Mouse (Mus musculus) stomach, embryonic 15.5 days (tissue): ENCODE results near the gene Inpp5a. TPM values are rescaled to one million over a fixed set of nuclear protein-coding genes. Genes with fewer than 3 reads are reported as not detected.
A peak's percentile ranks its signal among the peaks of the same experiment; 100 is the strongest.
"Not testable (repeated sequence)": the region's sequence is repeated elsewhere in the genome, so short reads cannot be mapped to it uniquely, and the experiment has no call there.

Experiments
- ATAC-seq: fragments of 200-750 bp; cut with Nextera tagmentation; 2 replicates; pipeline ENCODE4 v1.8.0; 2017; ENCODE audit warnings: low read depth, moderate number of reproducible peaks, moderate TSS enrichment; ENCODE audit not compliant: insufficient read depth, low FRiP score
- H3K27ac ChIP-seq: fragments of 300-500 bp; sonication (generic); 2 replicates; pipeline ENCODE4 v1.5.1; 2015; ENCODE audit warnings: mild to moderate bottlenecking, inconsistent platforms
- H3K27me3 ChIP-seq: fragments of 300-500 bp; sonication (generic); replicated peaks from 2 replicates; pipeline ENCODE4 v1.6.1; 2015; ENCODE audit warnings: inconsistent platforms
- H3K36me3 ChIP-seq: fragments of 300-500 bp; sonication (generic); 2 replicates; pipeline ENCODE4 v1.6.1; 2015; ENCODE audit warnings: inconsistent platforms
- H3K4me1 ChIP-seq: fragments of 300-500 bp; sonication (generic); 2 replicates; pipeline ENCODE4 v1.6.1; 2015; ENCODE audit warnings: inconsistent platforms
- H3K4me2 ChIP-seq: fragments of 300-500 bp; sonication (generic); 2 replicates; pipeline ENCODE4 v1.6.1; 2015; ENCODE audit warnings: mild to moderate bottlenecking, inconsistent platforms
- H3K4me3 ChIP-seq: fragments of 300-500 bp; sonication (generic); replicated peaks from 2 replicates; pipeline ENCODE4 v1.5.1; 2015; ENCODE audit warnings: inconsistent platforms
- H3K9ac ChIP-seq: fragments of 300-500 bp; sonication (generic); 2 replicates; pipeline ENCODE4 v1.6.1; 2015; ENCODE audit warnings: inconsistent platforms
- H3K9me3 ChIP-seq: fragments of 300-500 bp; sonication (generic); 2 replicates; pipeline ENCODE4 v1.6.1; 2016; ENCODE audit warnings: inconsistent platforms
- WGBS: fragments of 180-500 bp; shearing (Covaris S2); methylation state at CpG from one replicate; pipeline ENCODE4 v1.1.7; 2015; 5-methylcytosine and 5-hydroxymethylcytosine counted together
- polyA plus RNA-seq: library from polyadenylated mRNA; unstranded; fragments of >200 nt; fragmentation: Nextera tagmentation; extraction: Ambion mirVana; gene quantifications from 2 replicates; pipeline ENCODE4 v1.2.1, GENCODE M21; 2015

Inpp5a gene
- polyA plus RNA-seq, 1 experiment from 2014 or later = 35.0 TPM

DNA sequence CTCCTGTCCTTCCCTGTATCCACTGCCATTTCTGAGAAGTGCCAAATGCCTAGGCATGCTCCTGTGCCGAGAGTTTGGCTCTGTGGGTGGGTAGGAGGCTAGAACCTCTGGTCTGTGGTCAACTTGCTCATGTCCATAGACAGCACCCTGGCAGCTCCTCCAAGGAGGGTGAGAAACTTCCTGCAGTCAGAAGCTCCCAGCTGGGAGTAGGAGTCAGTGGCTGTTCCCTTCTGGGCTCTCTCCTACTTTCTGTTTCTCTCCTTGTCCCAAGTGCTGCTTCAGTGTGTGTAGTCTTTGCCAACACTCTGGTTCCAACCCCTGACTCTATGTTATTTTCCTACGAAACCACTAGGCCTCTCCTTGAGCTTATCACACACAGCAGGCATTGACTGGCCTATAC lies 17.7 kb downstream of the Inpp5a start:
- H3K4me1 ChIP-seq = peaks cover 18% of the 10 kb centered on the region; the same call in 1 of the 2 replicates
- no peaks in the 10 kb centered on the region for H3K27me3 ChIP-seq
- H3K27ac ChIP-seq = no peak overlapping the region
- no peak overlapping the region for H3K4me3 ChIP-seq
- no peak overlapping the region for H3K9ac ChIP-seq
- H3K4me2 ChIP-seq = no peak overlapping the region
- ATAC-seq = no peak
- 91% methylated on average over 2 of the region's 2 CpGs for WGBS
- H3K36me3 ChIP-seq = 0 out of 2 replicates have a peak, but pooled peaks cover 5% of the 10 kb centered on the region
- no peaks in the 10 kb centered on the region for H3K9me3 ChIP-seq

DNA sequence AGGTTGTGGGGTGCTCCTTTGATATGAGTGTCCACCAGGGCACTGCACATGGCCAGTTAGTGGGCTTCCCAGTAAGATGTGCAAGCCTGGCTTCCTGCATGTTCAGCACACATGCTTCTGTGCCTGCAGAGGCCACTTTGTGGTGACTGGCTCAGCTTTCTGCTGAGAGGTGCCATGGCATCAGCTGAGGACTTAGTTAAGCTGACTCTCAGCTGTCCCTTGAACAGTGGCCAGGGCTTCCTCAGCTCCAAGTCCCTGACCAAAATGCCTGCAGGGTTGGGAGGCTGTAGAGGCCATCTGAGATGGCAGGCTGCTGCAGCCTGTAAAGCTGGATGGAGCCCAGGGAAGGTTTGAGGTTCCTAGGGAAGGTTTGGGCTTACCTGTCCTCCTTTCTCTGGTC lies 19.1 kb downstream of the Inpp5a start:
- Histone ChIP-seq H3K9ac (no peak overlapping the region), H3K27ac (no peak overlapping the region), H3K36me3 (0 out of 2 replicates have a peak, but pooled peaks cover 5% of the 10 kb centered on the region), H3K4me1 (peaks cover 29% of the 10 kb centered on the region; the same call in 1 of the 2 replicates), H3K4me2 (no peak overlapping the region), H3K27me3 (no peaks in the 10 kb centered on the region), H3K4me3 (no peak overlapping the region), H3K9me3 (no peaks in the 10 kb centered on the region)
- ATAC-seq = no peak

GRCm38 (mm10) chr7:139409903-139410302 lies 21.0 kb downstream of the Inpp5a start:
- peaks cover 35% of the 10 kb centered on the region for H3K4me1 ChIP-seq
- 0 out of 2 replicates have a peak, but pooled peaks cover 5% of the 10 kb centered on the region for H3K36me3 ChIP-seq
- no peak overlapping the region for H3K4me2 ChIP-seq
- H3K27me3 ChIP-seq = no peaks in the 10 kb centered on the region
- 73% methylated on average over 5 of the region's 5 CpGs for WGBS
- no peak overlapping the region for H3K9ac ChIP-seq
- no peak overlapping the region for H3K27ac ChIP-seq
- ATAC-seq = no peak
- H3K4me3 ChIP-seq = no peak overlapping the region
- no peaks in the 10 kb centered on the region for H3K9me3 ChIP-seq

DNA sequence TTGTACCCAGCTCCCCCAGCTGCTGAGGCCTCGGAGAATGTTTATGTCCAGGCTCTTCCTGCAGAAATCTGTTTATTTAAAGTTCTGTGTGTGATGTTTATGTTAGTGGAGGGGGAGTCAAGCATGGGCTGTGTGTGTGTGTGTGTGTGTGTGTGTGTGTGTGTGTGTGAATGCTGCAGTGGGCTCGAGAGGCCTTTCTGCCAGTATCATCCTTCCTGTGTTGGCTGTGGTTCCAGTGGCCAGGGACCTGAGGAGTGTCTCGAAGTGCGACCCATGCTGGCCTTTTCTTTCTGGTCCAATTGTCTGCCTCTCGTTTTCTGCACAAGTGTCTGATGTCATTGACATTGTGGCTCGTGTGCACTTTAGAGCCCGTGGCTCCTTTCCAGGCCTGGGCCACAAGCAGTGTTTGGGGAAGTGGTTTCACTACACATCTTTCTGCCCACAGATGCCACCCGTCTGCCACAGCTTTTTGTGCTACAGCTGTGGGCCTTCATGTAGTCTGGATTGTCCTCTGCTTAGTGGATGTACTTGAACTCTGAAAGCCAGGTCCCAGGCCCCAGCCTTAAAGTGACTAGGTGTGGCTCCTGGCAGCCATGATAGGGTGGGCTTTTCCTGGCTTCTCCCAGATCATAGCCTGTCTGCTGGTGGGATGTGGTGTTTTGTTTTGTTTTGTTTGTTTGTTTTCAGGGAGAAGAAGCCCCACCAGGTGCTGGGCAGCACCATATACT lies 23.5 kb downstream of the Inpp5a start:
- Histone ChIP-seq H3K9me3 (no peaks in the 10 kb centered on the region), H3K4me1 (peaks cover 39% of the 10 kb centered on the region), H3K4me2 (no peak overlapping the region), H3K4me3 (no peak overlapping the region), H3K9ac (no peak overlapping the region), H3K36me3 (no peaks in the 10 kb centered on the region), H3K27me3 (no peaks in the 10 kb centered on the region), H3K27ac (peak overlapping the region; percentile 67)
- ATAC-seq = no peak; the same call in 1 of the 2 replicates
- WGBS = 27% methylated on average over 8 of the region's 8 CpGs

- 0 out of 2 replicates have a peak overlapping the region, but pooled peaks have one; percentile 67 for H3K27ac ChIP-seq
- 47% methylated on average over 3 of the region's 3 CpGs for WGBS
- H3K27me3 ChIP-seq = no peaks in the 10 kb centered on the region
- no peak overlapping the region for H3K9ac ChIP-seq
- H3K4me3 ChIP-seq = no peak overlapping the region
- H3K4me1 ChIP-seq = peaks cover 34% of the 10 kb centered on the region
- H3K4me2 ChIP-seq = no peak overlapping the region
- H3K36me3 ChIP-seq = no peaks in the 10 kb centered on the region
- no peaks in the 10 kb centered on the region for H3K9me3 ChIP-seq
- ATAC-seq = no peak
Measured at GRCm38 (mm10) chr7:139413400-139413799, 24.5 kb downstream of the Inpp5a start.

DNA sequence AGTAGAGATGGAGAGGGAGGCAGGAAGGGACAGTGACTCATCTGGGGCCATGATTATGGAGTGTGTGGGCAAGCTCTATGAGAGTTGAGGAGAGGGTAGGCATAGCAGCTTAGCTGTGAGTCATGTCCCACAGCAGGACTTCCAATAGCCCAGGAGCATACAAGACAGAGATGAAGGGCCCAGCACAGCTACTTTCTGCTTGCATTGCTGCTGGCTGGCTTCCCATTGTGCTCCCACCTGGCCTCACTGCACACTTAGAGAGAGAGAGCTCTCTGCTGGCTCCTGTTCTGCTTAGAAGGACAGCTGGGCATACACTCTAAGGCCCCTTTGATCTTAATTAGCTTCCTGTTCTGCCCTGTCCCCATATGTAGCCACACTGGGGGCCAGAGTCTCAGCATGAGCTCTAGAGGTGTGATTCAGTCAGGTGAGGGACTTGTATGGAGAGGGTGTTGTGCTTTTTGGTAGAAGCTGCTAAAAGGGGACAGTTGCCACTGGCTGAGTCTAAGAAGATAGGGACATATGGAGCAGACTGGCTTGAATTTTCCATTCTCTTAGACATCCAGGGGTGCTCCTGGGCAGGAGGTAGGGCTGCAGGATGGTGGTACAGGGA lies 26.8 kb downstream of the Inpp5a start:
- H3K36me3 ChIP-seq = no peaks in the 10 kb centered on the region

GRCm38 (mm10) chr7:139418371-139418770 lies 29.5 kb downstream of the Inpp5a start:
- no peak overlapping the region for H3K27ac ChIP-seq
- no peak overlapping the region for H3K9ac ChIP-seq
- no peak overlapping the region for H3K4me2 ChIP-seq
- no peak overlapping the region for H3K4me3 ChIP-seq
- ATAC-seq = no peak
- no peaks in the 10 kb centered on the region for H3K9me3 ChIP-seq
- H3K36me3 ChIP-seq = no peaks in the 10 kb centered on the region
- no peaks in the 10 kb centered on the region for H3K27me3 ChIP-seq
- 91% methylated on average over 1 of the region's 1 CpGs for WGBS
- peaks cover 12% of the 10 kb centered on the region for H3K4me1 ChIP-seq

More for the DNA sequence above, 26.8 kb downstream of the Inpp5a start:
- H3K4me2 ChIP-seq = no peak overlapping the region
- H3K27me3 ChIP-seq = no peaks in the 10 kb centered on the region
- no peak overlapping the region for H3K9ac ChIP-seq
- ATAC-seq = no peak
- H3K4me1 ChIP-seq = peaks cover 30% of the 10 kb centered on the region
- no peak overlapping the region for H3K27ac ChIP-seq
- H3K4me3 ChIP-seq = no peak overlapping the region
- no peaks in the 10 kb centered on the region for H3K9me3 ChIP-seq

DNA sequence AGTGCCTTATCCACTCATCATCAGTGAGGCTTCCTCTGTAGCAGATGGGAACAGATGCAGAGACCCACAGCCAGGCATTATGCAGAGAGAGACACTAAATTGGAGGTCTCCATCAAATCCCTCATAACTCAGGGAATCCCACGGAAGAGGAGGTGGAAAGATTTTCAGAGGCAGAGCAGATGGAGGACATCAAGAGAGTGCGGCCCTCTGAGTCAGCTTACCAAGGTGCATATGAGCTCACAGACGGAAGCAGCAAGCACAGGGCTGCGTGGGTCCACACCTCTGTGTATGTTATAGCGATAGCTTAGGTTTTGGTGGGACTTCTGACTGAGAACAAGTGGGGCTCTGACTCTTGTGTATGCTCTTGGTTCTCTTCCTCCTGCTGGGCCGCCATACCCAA lies 33.9 kb downstream of the Inpp5a start:
- peaks cover 8% of the 10 kb centered on the region; the same call in 1 of the 2 replicates for H3K36me3 ChIP-seq
- H3K9ac ChIP-seq = no peak overlapping the region
- 73% methylated on average over 6 of the region's 6 CpGs for WGBS
- no peak overlapping the region for H3K4me3 ChIP-seq
- no peak for ATAC-seq
- no peaks in the 10 kb centered on the region for H3K4me1 ChIP-seq
- no peak overlapping the region for H3K27ac ChIP-seq
- H3K27me3 ChIP-seq = no peaks in the 10 kb centered on the region
- no peak overlapping the region for H3K4me2 ChIP-seq
- H3K9me3 ChIP-seq = no peaks in the 10 kb centered on the region

DNA sequence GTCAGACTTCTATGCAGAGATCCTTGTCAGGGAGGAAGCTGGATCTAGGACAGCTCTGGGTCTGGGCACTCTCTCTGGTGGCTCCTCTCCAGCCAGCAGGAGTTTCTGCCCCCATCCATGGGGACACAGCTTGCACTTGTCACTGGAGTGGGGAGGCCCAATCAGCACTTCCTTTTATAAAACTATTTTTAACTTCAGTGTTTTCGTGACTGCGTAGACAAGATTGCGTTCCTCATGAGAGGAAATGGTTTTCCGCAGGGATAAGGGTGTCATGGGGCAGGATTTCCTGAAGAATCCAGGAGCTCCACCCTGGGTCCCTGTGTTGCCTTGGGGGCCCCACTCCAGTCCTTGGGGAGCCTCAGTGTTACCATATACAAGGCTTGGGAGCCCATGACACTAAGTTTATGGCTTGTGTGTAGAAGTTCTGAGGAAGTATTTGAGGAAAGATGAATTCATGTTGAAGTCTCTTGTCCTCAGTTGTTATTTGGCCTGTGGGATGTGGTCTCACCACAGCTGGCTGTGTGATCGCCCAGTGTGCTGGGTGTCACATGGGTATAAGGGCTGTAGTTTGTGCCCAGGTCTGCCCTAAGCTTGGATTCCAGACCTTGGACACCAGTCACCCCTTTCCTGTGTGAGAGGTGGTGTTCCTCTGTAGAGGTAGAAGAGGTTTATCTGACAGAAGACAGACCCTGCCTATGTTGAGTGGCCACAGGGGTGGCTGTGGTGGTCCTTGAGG lies 45.4 kb downstream of the Inpp5a start:
- H3K9me3 ChIP-seq = no peaks in the 10 kb centered on the region
- no peak overlapping the region for H3K4me3 ChIP-seq
- no peaks in the 10 kb centered on the region for H3K27me3 ChIP-seq
- no peak for ATAC-seq
- 56% methylated on average over 5 of the region's 5 CpGs for WGBS
- H3K4me2 ChIP-seq = no peak overlapping the region
- H3K9ac ChIP-seq = no peak overlapping the region
- H3K27ac ChIP-seq = no peak overlapping the region; the same call in 1 of the 2 replicates
- no peaks in the 10 kb centered on the region for H3K36me3 ChIP-seq
- H3K4me1 ChIP-seq = peaks cover 18% of the 10 kb centered on the region; the same call in 1 of the 2 replicates

DNA sequence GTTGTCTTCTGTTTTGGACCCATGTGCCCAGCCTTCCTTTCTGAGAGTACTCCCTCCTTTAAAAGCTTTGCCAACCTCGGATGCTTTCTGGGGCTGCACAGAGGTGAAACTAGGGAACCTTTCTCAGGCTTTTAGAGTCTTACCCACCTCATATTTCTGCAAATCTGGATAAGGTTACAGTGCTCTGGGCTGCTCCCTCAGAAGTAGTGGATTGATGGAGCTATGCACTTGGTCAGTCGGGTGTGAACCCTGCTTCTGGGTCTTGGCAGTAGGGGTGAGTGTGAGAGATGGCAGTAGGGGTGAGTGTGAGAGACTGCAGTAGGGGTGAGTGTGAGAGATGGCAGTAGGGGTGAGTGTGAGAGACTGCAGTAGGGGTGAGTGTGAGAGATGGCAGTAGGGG lies 46.0 kb downstream of the Inpp5a start:
- not testable (repeated sequence) for ATAC-seq, H3K9me3 ChIP-seq, H3K36me3 ChIP-seq, H3K9ac ChIP-seq, H3K27me3 ChIP-seq, H3K27ac ChIP-seq, H3K4me2 ChIP-seq, H3K4me3 ChIP-seq
- WGBS = 79% methylated on average over 2 of the region's 2 CpGs
- peaks cover 18% of the 10 kb centered on the region; the same call in 1 of the 2 replicates for H3K4me1 ChIP-seq

- no peak overlapping the region for H3K9ac ChIP-seq
- no peak overlapping the region for H3K27ac ChIP-seq
- no peaks in the 10 kb centered on the region for H3K36me3 ChIP-seq
- H3K4me2 ChIP-seq = no peak overlapping the region
- no peak for ATAC-seq
- no peak overlapping the region for H3K4me3 ChIP-seq
- no peaks in the 10 kb centered on the region for H3K9me3 ChIP-seq
- H3K4me1 ChIP-seq = peaks cover 18% of the 10 kb centered on the region; the same call in 1 of the 2 replicates
- H3K27me3 ChIP-seq = no peaks in the 10 kb centered on the region
Measured at GRCm38 (mm10) chr7:139435749-139436148, 46.8 kb downstream of the Inpp5a start.

DNA sequence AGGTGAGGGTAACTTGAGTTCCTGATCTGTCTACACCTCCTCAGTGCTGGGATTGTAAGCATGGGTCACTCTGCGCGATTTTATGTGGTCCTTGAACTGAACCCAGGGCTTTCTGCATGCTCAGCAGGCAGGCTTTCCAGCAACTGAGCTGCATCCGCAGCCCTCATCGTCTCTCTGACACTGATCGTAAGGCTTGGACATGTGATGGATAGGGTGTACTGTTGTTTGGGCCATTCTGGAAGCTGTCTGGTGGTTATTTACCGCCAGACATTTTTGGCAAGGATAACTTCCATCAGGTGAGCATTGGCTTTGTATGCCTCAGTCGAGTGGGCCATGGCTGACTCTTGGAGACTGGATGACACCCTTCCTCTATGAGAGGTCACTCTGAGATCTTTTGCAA lies 48.0 kb downstream of the Inpp5a start:
- H3K9ac ChIP-seq = no peak overlapping the region
- no peak overlapping the region for H3K4me2 ChIP-seq
- H3K9me3 ChIP-seq = no peaks in the 10 kb centered on the region
- no peaks in the 10 kb centered on the region for H3K36me3 ChIP-seq
- no peaks in the 10 kb centered on the region for H3K27me3 ChIP-seq
- no peak overlapping the region for H3K27ac ChIP-seq
- no peak overlapping the region for H3K4me3 ChIP-seq
- no peak for ATAC-seq
- H3K4me1 ChIP-seq = peaks cover 30% of the 10 kb centered on the region
- WGBS = 74% methylated on average over 7 of the region's 7 CpGs
